Mouse (Mus musculus) spleen, adult 18-20 months (tissue): ENCODE measurements around the gene Phf19.

ENCODE experiments used
- DNase-seq, 2 experiments: peaks; one replicate each; pipeline ENCODE4 v3.0.0; 2022; ENCODE audit warnings: mixed read lengths in 2 of 2

The Phf19 gene

GRCm38 (mm10) chr2:34913218-34914068, at the start of gene Phf19:
TSS of gene Phf19 (minus strand) at chr2:34914026.
- peak; percentile 42 to 63 for DNase-seq

- peak; percentile 77 to 78 for DNase-seq
Observed at GRCm38 (mm10) chr2:34963371-34963956, 49.6 kb upstream of the Phf19 start.

- peak; percentile 42 to 47 for DNase-seq
Observed at GRCm38 (mm10) chr2:34962893-34963292, 49.1 kb upstream of the Phf19 start.

GRCm38 (mm10) chr2:34962211-34962610, 48.4 kb upstream of the Phf19 start:
- peak in 1 of 2 experiments; percentile 25 for DNase-seq

- peak; percentile 77 to 81 for DNase-seq
Observed at GRCm38 (mm10) chr2:34961481-34962036, 47.7 kb upstream of the Phf19 start, which contains the start of gene Traf1. TSS of gene Traf1 (minus strand) at chr2:34961772.

GRCm38 (mm10) chr2:34960966-34961365, 47.1 kb upstream of the Phf19 start:
- DNase-seq, result no peak

GRCm38 (mm10) chr2:34960466-34960865, 46.6 kb upstream of the Phf19 start:
- DNase-seq, result no peak

- DNase-seq, result peak in 1 of 2 experiments; percentile 31
Observed at GRCm38 (mm10) chr2:34958582-34958981, 44.8 kb upstream of the Phf19 start.

- peak in 1 of 2 experiments; percentile 24 for DNase-seq
Observed at GRCm38 (mm10) chr2:34958036-34958435, 44.2 kb upstream of the Phf19 start.

- DNase-seq, result no peak
Observed at GRCm38 (mm10) chr2:34957405-34957804, 43.6 kb upstream of the Phf19 start.

- DNase-seq, result no peak
Observed at GRCm38 (mm10) chr2:34956941-34957340, 43.1 kb upstream of the Phf19 start.

GRCm38 (mm10) chr2:34954344-34954743, 40.5 kb upstream of the Phf19 start:
- DNase-seq, result no peak

GRCm38 (mm10) chr2:34953547-34954116, 39.8 kb upstream of the Phf19 start:
- no peak for DNase-seq

GRCm38 (mm10) chr2:34953018-34953417, 39.2 kb upstream of the Phf19 start:
- DNase-seq, result peak in 1 of 2 experiments; percentile 26

GRCm38 (mm10) chr2:34951469-34951868, 37.6 kb upstream of the Phf19 start:
- DNase-seq, result no peak

- DNase-seq, result no peak
Observed at GRCm38 (mm10) chr2:34948622-34949021, 34.8 kb upstream of the Phf19 start.

GRCm38 (mm10) chr2:34946046-34946445, 32.2 kb upstream of the Phf19 start:
- no peak for DNase-seq

- no peak for DNase-seq
Observed at GRCm38 (mm10) chr2:34945580-34945979, 31.8 kb upstream of the Phf19 start.

GRCm38 (mm10) chr2:34944761-34945160, 30.9 kb upstream of the Phf19 start:
- DNase-seq, result peak; percentile 80 to 91

GRCm38 (mm10) chr2:34943556-34944120, 29.8 kb upstream of the Phf19 start:
- DNase-seq, result peak in 1 of 2 experiments; percentile 7

- DNase-seq, result peak; percentile 38 to 39
Observed at GRCm38 (mm10) chr2:34941061-34941675, 27.3 kb upstream of the Phf19 start.

GRCm38 (mm10) chr2:34940246-34940645, 26.4 kb upstream of the Phf19 start:
- no peak for DNase-seq
